Mouse (Mus musculus) testis, postnatal 14 days (tissue): ENCODE results near the gene Palm3.
A peak's percentile ranks its signal among the peaks of the same experiment; 100 is the strongest.

Experiments
- DNase-seq: peaks from one replicate; pipeline ENCODE4 v3.0.0; 2021; ENCODE audit warnings: low spot score

The Palm3 gene

GRCm38 (mm10) chr8:84066291-84066930, 45.1 kb downstream of the Palm3 start, which contains the start of gene Rfx1:
TSS of gene Rfx1 (plus strand) at chr8:84066834.
- DNase-seq, result peak; percentile 100

DNA sequence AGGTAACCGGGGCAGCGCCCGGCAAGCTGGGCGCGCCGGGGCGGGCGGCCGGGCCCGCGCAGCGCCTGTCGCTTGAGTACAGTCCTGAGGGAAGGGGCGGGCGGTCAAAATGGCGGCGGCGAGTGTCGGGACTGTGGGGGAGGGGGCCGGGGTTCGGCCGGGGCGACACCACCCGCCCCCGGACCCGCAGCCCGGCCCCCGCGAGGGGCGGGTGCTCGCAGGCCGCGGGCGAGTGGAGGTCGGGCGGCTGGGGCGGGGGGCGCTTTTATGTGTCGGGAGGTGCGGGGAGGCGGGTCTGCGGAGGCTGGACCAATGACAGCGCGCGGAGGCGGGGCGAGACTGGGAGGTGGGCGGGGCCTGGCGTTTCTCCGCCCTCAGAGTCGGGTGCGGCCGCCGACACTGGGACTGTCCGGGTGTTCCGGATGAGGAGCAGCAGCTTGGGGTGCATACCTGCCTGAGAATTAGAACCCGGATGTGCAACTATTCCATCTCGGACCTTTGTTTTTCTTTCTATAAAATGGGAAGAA, 45.8 kb downstream of the Palm3 start:
- peak; percentile 95 for DNase-seq

DNA sequence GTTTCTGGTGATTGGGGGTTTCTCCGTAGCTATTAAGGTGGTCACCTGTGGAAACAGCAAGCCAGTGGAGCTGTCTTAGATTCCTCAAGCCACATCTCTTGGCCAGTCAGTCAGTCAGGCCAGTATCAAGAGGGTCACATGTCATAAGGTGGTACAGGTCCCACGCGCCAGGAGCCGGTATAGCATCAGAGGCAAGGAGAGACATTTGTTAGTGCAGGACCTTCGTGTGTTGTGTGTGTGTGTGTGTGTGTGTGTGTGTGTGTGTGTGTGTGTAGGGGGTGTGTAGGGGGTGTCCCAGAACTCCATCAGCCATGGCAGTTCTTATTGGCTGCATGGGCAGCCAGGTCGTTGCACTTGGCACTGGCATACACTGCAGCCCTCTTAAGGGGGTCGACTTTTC, 46.6 kb downstream of the Palm3 start:
- no peak for DNase-seq

GRCm38 (mm10) chr8:84068316-84069035, 47.2 kb downstream of the Palm3 start:
- DNase-seq, result no peak

- no peak for DNase-seq
Observed at GRCm38 (mm10) chr8:84069169-84069568, 47.9 kb downstream of the Palm3 start.

GRCm38 (mm10) chr8:84069750-84070149, 48.5 kb downstream of the Palm3 start:
- no peak for DNase-seq

GRCm38 (mm10) chr8:84070241-84070640, 49.0 kb downstream of the Palm3 start:
- DNase-seq, result no peak

- DNase-seq, result peak; percentile 69
Observed at GRCm38 (mm10) chr8:84070667-84071066, 49.4 kb downstream of the Palm3 start.

DNA sequence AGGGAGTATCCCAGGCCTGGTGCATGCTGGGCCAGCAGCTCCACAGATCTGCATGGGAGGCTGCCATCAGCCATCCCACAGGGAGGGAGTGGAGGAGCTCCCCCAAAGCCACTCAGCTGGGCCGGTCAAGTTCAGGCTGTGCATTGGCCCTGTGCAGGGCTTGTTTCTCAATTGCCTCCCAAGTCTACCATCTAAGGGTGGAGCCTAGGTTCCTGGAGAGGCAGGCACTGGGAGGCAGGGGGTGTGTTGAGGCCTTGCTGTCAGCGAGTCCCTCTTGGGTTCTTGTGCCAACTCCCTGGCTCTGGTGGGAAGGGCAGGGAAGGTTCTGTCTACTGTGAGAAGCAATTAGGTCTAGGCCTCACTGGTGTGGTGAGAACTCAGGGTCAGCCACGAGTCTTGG, 50.6 kb downstream of the Palm3 start:
- DNase-seq, result no peak

DNA sequence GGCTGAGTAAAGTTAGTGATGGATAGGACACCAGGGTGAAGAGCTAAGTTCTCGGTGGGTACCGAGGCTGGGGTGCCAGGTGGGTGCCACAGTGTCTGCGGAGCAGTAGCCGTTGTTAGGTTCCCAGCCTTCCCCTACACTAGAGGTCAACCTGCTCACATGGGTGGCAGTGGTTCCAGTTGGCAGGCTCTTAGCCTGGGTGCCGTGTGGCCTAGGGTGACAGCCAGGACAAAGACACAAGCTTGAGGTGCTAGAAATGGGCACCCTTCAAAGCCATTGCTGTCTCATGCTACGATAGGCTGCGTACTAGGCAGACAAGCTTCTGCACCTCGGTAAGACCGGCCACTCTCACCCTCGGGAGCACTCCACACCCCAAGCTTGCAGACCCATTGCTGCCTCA, 51.0 kb downstream of the Palm3 start:
- DNase-seq, result no peak

DNA sequence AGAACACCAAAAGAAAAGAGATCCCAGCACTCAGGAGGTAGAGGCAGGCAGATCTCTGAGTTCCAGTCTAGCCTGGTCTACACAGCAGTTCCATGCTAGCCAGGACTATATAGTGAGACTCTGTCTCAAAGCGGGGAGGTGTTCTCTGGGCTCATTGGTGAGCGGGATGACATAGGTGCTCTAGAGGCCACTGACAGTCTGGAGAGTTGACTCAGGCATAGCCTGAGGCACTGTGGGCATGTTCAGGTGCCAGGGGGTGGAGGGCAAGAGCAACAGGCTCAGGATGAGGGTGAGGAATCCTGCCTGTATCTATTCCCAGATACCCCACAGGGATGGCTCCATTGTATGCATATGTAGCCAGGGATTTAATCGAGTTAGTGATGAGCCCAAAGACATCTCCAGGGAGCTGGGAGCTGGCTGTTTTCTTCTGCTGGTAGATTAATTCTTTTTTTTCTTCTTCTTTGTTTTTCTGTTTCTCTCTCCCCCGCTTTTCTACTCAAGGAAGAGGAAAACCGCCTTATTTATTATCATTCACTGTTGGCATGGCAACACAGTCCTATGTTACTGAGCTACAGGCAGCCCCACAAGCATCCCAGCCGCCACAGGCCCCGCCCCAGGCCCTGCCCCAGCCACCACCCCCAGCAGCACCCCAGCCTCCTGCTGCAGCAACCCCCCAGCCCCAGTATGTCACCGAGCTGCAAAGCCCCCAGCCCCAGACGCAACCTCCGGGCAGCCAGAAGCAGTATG, 52.1 kb downstream of the Palm3 start:
- DNase-seq, result no peak

DNA sequence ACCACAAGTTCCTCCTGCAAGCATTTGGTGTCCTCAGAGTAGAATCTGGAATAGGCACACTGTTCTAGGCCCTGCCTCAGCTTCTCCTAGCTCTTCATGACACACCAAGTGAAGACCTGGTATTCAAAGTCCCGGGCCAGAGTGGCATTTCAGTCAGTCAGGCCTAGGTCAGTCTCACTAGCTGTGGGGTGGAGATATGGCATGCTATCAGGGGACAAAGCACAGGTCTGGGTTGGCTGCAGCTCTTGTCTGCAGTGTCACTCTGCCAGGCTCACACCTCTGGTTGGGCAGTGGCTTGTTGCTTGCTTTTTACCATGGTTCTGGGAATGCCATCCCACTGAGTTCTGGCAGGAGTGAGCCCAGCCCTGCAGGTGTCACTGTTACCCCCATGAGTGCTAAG, 55.1 kb downstream of the Palm3 start:
- no peak for DNase-seq

- DNase-seq, result no peak
Observed at GRCm38 (mm10) chr8:84076849-84077248, 55.6 kb downstream of the Palm3 start.

GRCm38 (mm10) chr8:84079206-84079605, 57.9 kb downstream of the Palm3 start:
- DNase-seq, result no peak
